Mouse (Mus musculus): Measurements from ENCODE around the gene Pex26.
A peak's percentile ranks its signal among the peaks of the same experiment; 100 is the strongest.

Pex26 gene

DNA sequence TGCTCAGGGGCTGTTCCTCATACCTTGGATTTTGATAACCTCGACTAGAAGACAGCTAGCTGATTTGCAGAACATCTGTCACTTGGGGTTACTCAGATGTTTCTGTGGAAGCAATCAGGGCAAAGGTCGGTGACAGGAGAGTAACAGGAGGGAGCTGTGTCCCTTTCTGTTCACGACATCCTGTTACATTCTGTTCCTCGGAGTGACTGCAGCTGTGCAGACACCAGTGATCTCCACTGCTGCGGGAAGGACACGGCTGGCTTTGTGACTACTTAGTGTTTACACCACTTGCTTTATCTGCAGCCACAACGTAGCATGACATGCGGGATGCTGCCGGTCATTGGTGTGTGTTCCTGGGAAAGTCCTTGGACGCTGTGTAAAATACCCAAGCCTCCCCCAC, 59.7 kb downstream of the Pex26 start:
- DNase-seq, result no peak

DNA sequence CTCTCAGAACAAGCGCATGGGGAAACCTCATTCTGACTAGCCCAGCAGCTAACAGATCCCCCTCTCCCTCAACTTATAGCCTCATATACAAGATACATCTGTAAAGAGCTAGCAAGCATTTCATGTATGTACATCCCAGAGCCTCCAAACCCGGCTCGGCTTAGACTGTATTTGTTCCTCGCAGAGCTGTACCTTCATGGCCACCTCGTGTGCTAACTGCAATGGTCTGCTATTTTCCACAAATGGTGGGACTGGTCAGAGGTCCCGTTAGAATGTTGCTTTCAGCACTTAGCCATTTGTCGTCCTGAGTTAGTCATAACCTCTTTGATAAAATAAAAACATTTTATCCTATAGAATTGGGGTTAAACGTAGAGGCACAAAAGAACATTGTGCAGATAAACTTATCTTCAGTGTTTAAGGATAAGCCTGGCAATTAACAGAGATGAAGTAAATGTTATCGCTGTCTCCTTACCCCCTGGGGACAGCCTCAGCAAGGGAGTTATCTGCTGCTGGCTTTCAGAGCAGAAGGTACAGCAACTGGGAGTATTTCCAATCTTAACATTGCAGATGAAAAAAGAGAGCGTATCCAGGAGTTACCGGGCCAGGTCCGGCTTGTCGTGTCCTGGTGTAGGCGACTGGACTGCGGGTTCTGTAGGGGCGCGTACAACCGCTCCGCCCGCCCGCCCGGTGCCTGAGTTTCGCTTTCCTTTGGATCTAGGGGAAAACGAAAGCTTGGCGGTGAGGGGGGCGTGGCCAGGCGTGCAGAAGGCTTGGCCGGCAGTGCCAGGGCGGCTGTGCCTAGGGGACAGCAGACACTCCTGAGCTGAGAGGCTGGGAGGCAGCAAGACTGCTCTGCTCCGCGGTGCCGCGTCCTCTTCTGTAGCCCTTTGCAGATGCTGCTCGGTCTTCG, 61.9 kb downstream of the Pex26 start, which contains the start of gene Usp18:
Usp18 (plus strand) TSS at position 780 of the 910 bp plus-strand sequence.
- DNase-seq, result peak; percentile 97

DNA sequence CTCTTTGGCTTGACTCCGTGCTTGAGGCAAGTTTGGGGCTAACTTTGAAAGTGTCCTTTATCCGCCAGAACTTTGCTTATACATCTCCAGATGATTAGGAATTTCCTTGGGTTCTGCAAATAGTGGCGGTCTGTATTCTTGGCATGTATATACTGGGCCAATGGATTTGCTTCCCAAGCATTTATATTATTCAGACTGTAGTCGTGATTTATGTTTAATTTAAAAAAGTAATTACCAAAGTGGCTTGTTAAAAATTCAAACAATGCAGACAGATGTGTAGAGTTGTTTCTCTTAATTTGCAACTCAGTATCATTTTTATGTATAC, 62.5 kb downstream of the Pex26 start:
- DNase-seq, result no peak

Data from lung, postnatal 36 days (tissue).